Mouse (Mus musculus) testis, adult 2 months (tissue): Measurements from ENCODE around the gene Arhgap25. TPM values are rescaled to one million over a fixed set of nuclear protein-coding genes. Genes with fewer than 3 reads are reported as not detected.

ENCODE experiments used
- H3K27ac ChIP-seq: fragments of 200-500 bp; 2 replicates; pipeline ENCODE4 v1.5.1; 2012; ENCODE audit warnings: low read depth, low read length; ENCODE audit not compliant: control insufficient read depth, insufficient read depth
- H3K27me3 ChIP-seq: fragments of 200-500 bp; 2 replicates; pipeline ENCODE4 v1.6.1; 2012; ENCODE audit warnings: mild to moderate bottlenecking, low read length, moderate library complexity; ENCODE audit not compliant: control insufficient read depth, insufficient read depth
- H3K36me3 ChIP-seq: fragments of 200-500 bp; 2 replicates; pipeline ENCODE4 v1.6.1; 2012; ENCODE audit warnings: mild to moderate bottlenecking, low read length; ENCODE audit not compliant: control insufficient read depth, insufficient read depth
- H3K4me1 ChIP-seq: fragments of 200-500 bp; 2 replicates; pipeline ENCODE4 v1.6.1; 2012; ENCODE audit warnings: low read length; ENCODE audit not compliant: control insufficient read depth, insufficient read depth
- H3K4me3 ChIP-seq: fragments of 200-500 bp; 2 replicates; pipeline ENCODE4 v1.5.1; 2012; ENCODE audit warnings: low read depth, mild to moderate bottlenecking, low read length, moderate library complexity, mixed read lengths; ENCODE audit not compliant: control insufficient read depth
- CTCF ChIP-seq: fragments of 200-500 bp; IDR thresholded peaks from 2 replicates; pipeline ENCODE4 v1.5.1; 2012; ENCODE audit warnings: low read depth, mild to moderate bottlenecking, inconsistent platforms, low read length, moderate library complexity; ENCODE audit not compliant: control insufficient read depth, insufficient read depth, insufficient replicate concordance
- POLR2A ChIP-seq: fragments of 200-500 bp; IDR thresholded peaks from 2 replicates; pipeline ENCODE4 v1.6.1; 2012; ENCODE audit warnings: low read depth, mild to moderate bottlenecking, inconsistent platforms, low read length, moderate library complexity; ENCODE audit not compliant: control insufficient read depth
- polyA plus RNA-seq: library from polyadenylated mRNA; depleted of rRNA; stranded (reverse); fragments of >200 nt; gene quantifications from 2 replicates; pipeline ENCODE4 v1.2.3, GENCODE M21; 2012

The Arhgap25 gene
- polyA plus RNA-seq, 1 experiment = 0.14 TPM

GRCm38 (mm10) chr6:87514321-87514720, 18.7 kb downstream of the Arhgap25 start:
- H3K36me3 ChIP-seq = no peaks in the 10 kb centered on the region
- TF ChIP-seq POLR2A = no peak
- no peak for TF ChIP-seq CTCF
- H3K27me3 ChIP-seq = no peaks in the 10 kb centered on the region
- H3K4me1 ChIP-seq = no peaks in the 10 kb centered on the region
- no peak overlapping the region for H3K27ac ChIP-seq
- no peak overlapping the region for H3K4me3 ChIP-seq

GRCm38 (mm10) chr6:87513046-87513767, 19.9 kb downstream of the Arhgap25 start:
- Histone ChIP-seq H3K27ac (no peak overlapping the region), H3K36me3 (no peaks in the 10 kb centered on the region), H3K27me3 (no peaks in the 10 kb centered on the region), H3K4me1 (no peaks in the 10 kb centered on the region), H3K4me3 (no peak overlapping the region)
- TF ChIP-seq CTCF (peak; percentile 72; the same call in 1 of the 2 replicates), POLR2A (no peak)

GRCm38 (mm10) chr6:87510999-87511398, 22.1 kb downstream of the Arhgap25 start:
- Histone ChIP-seq H3K27me3 (no peaks in the 10 kb centered on the region), H3K27ac (no peak overlapping the region), H3K4me1 (no peaks in the 10 kb centered on the region), H3K36me3 (no peaks in the 10 kb centered on the region), H3K4me3 (no peak overlapping the region)
- no peak for TF ChIP-seq POLR2A
- no peak for TF ChIP-seq CTCF

GRCm38 (mm10) chr6:87509806-87510205, 23.3 kb downstream of the Arhgap25 start:
- no peaks in the 10 kb centered on the region for H3K36me3 ChIP-seq
- no peak overlapping the region for H3K4me3 ChIP-seq
- H3K27ac ChIP-seq = no peak overlapping the region
- H3K27me3 ChIP-seq = no peaks in the 10 kb centered on the region
- TF ChIP-seq POLR2A (no peak), CTCF (no peak)
- H3K4me1 ChIP-seq = no peaks in the 10 kb centered on the region

- no peak overlapping the region for H3K27ac ChIP-seq
- H3K36me3 ChIP-seq = no peaks in the 10 kb centered on the region
- H3K4me3 ChIP-seq = no peak overlapping the region
- TF ChIP-seq POLR2A = no peak
- TF ChIP-seq CTCF = no peak
- H3K27me3 ChIP-seq = no peaks in the 10 kb centered on the region
- no peaks in the 10 kb centered on the region for H3K4me1 ChIP-seq
These were observed 28.2 kb downstream of the Arhgap25 start for GRCm38 (mm10) chr6:87504875-87505274.

GRCm38 (mm10) chr6:87503976-87504375, 29.1 kb downstream of the Arhgap25 start:
- Histone ChIP-seq H3K4me3 (no peak overlapping the region), H3K4me1 (no peaks in the 10 kb centered on the region), H3K27ac (no peak overlapping the region), H3K27me3 (no peaks in the 10 kb centered on the region), H3K36me3 (no peaks in the 10 kb centered on the region)
- TF ChIP-seq CTCF = no peak
- no peak for TF ChIP-seq POLR2A

- no peak overlapping the region for H3K27ac ChIP-seq
- TF ChIP-seq CTCF (no peak), POLR2A (no peak)
- no peaks in the 10 kb centered on the region for H3K4me1 ChIP-seq
- H3K27me3 ChIP-seq = no peaks in the 10 kb centered on the region
- H3K36me3 ChIP-seq = no peaks in the 10 kb centered on the region
- no peak overlapping the region for H3K4me3 ChIP-seq
These were observed 29.5 kb downstream of the Arhgap25 start for GRCm38 (mm10) chr6:87503536-87503935.

GRCm38 (mm10) chr6:87502831-87503286, 30.2 kb downstream of the Arhgap25 start:
- no peaks in the 10 kb centered on the region for H3K36me3 ChIP-seq
- TF ChIP-seq POLR2A (no peak), CTCF (no peak)
- H3K4me3 ChIP-seq = no peak overlapping the region
- no peaks in the 10 kb centered on the region for H3K4me1 ChIP-seq
- no peaks in the 10 kb centered on the region for H3K27me3 ChIP-seq
- no peak overlapping the region for H3K27ac ChIP-seq
